Mouse (Mus musculus) liver, embryonic 14.5 days (tissue): ENCODE results near the gene Tjp2. TPM values are rescaled to one million over a fixed set of nuclear protein-coding genes. Genes with fewer than 3 reads are reported as not detected.

Experiments
- ATAC-seq: fragments of 200-750 bp; cut with Nextera tagmentation; 2 replicates; pipeline ENCODE4 v1.8.0; 2017; ENCODE audit warnings: moderate number of reproducible peaks, mild to moderate bottlenecking, moderate library complexity; ENCODE audit not compliant: insufficient read depth
- DNase-seq, 3 experiments: peaks; one replicate each; pipeline ENCODE4 v3.0.0-alpha.2; 2012 to 2013; ENCODE audit warnings: low read depth in 3 of 3, low spot score in 3 of 3
- H3K27ac ChIP-seq: fragments of 300-500 bp; sonication (generic); 2 replicates; pipeline ENCODE4 v1.5.1; 2014; ENCODE audit warnings: moderate library complexity, mild to moderate bottlenecking, control low read depth, inconsistent platforms
- H3K27me3 ChIP-seq: fragments of 300-500 bp; sonication (generic); 2 replicates; pipeline ENCODE4 v1.6.1; 2014; ENCODE audit warnings: mild to moderate bottlenecking, low read length, moderate library complexity; ENCODE audit not compliant: control insufficient read depth, insufficient read depth
- H3K36me3 ChIP-seq: fragments of 300-500 bp; sonication (generic); replicated peaks from 2 replicates; pipeline ENCODE4 v1.6.1; 2014; ENCODE audit warnings: low read depth; ENCODE audit not compliant: control insufficient read depth, insufficient read depth
- H3K4me1 ChIP-seq, 2 experiments: fragments of 200-500 bp in 1 of 2; fragments of 300-500 bp in 1 of 2; sonication (generic) in 1 of 2; replicated peaks; 2 replicates each; pipeline ENCODE4 v1.6.1; 2012 to 2014; ENCODE audit warnings: antibody characterized with exemption in 1 of 2, inconsistent platforms in 1 of 2, low read length in 1 of 2; ENCODE audit not compliant: control insufficient read depth in 2 of 2, insufficient read depth in 2 of 2
- H3K4me2 ChIP-seq: fragments of 300-500 bp; sonication (generic); 2 replicates; pipeline ENCODE4 v1.6.1; 2014; ENCODE audit warnings: low read depth, mild to moderate bottlenecking, control low read depth, moderate library complexity
- H3K4me3 ChIP-seq, 2 experiments: fragments of 200-500 bp in 1 of 2; fragments of 300-500 bp in 1 of 2; sonication (generic) in 1 of 2; 2 replicates each; pipeline ENCODE4 v1.5.1; 2012 to 2014; ENCODE audit warnings: low read depth in 2 of 2, low read length in 2 of 2, mild to moderate bottlenecking in 2 of 2, control low read depth in 1 of 2, inconsistent platforms in 1 of 2, moderate library complexity in 1 of 2; ENCODE audit not compliant: insufficient read depth in 1 of 2
- H3K9ac ChIP-seq: fragments of 300-500 bp; sonication (generic); replicated peaks from 2 replicates; pipeline ENCODE4 v1.6.1; 2014; ENCODE audit warnings: mild to moderate bottlenecking, control low read depth, moderate library complexity
- H3K9me3 ChIP-seq: fragments of 300-500 bp; sonication (generic); 2 replicates; pipeline ENCODE4 v1.6.1; 2016; ENCODE audit warnings: low read length, mixed read lengths; ENCODE audit not compliant: control insufficient read depth
- CTCF ChIP-seq: IDR thresholded peaks from 2 replicates; pipeline ENCODE4 v1.5.1; 2016; ENCODE audit warnings: antibody characterized with exemption, low read depth, control low read depth
- EP300 ChIP-seq: IDR thresholded peaks from 2 replicates; pipeline ENCODE4 v1.6.1; 2016; ENCODE audit warnings: antibody characterized with exemption, low read depth
- WGBS: fragments of 180-500 bp; shearing (Covaris S2); extraction: QIAGEN DNeasy Blood & Tissue Kit; methylation state at CpG from one replicate; pipeline ENCODE4 v1.1.7; 2014; ENCODE audit not compliant: insufficient replicate concordance; 5-methylcytosine and 5-hydroxymethylcytosine counted together
- polyA plus RNA-seq, 2 experiments: library from polyadenylated mRNA; depleted of rRNA in 1 of 2; stranded (reverse) in 1 of 2; unstranded in 1 of 2; fragments of >200 nt; fragmentation: Nextera tagmentation in 1 of 2; extraction: Ambion mirVana in 1 of 2; gene quantifications; 2 replicates each; pipeline versions ENCODE4 v1.2.1 to v1.2.3; 2012 to 2014

Tjp2 gene
- polyA plus RNA-seq, 2 experiments = 2.9 to 3.2 TPM

GRCm38 (mm10) chr19:24166516-24167091 lies 58.2 kb downstream of the Tjp2 start:
- TF ChIP-seq EP300 (no peak), CTCF (no peak)
- 2% methylated on average over 17 of the region's 17 CpGs for WGBS
- DNase-seq = peak; percentile 11 to 43 (median 18)
- H3K4me1 ChIP-seq = peaks cover 2 to 11% of the 10 kb centered on the region in 2 experiments; a peak in 3 of 4 replicates
- H3K27me3 ChIP-seq = no peaks in the 10 kb centered on the region
- peak overlapping the region; percentile 52 for H3K4me2 ChIP-seq
- peak overlapping the region in 1 of 2 experiments; percentile 41; a peak in 3 of 4 replicates for H3K4me3 ChIP-seq
- no peak overlapping the region for H3K27ac ChIP-seq
- H3K9me3 ChIP-seq = no peaks in the 10 kb centered on the region
- H3K36me3 ChIP-seq = no peaks in the 10 kb centered on the region
- no peak overlapping the region for H3K9ac ChIP-seq
- peak; percentile 55; the same call in 1 of the 2 replicates for ATAC-seq

GRCm38 (mm10) chr19:24163974-24164373 lies 60.9 kb downstream of the Tjp2 start:
- Histone ChIP-seq H3K9ac (no peak overlapping the region), H3K36me3 (no peaks in the 10 kb centered on the region), H3K4me3 (no peak overlapping the region), H3K27ac (no peak overlapping the region), H3K4me2 (no peak overlapping the region), H3K4me1 (peaks cover 2 to 11% of the 10 kb centered on the region in 2 experiments; a peak in 3 of 4 replicates), H3K9me3 (no peaks in the 10 kb centered on the region), H3K27me3 (no peaks in the 10 kb centered on the region)
- TF ChIP-seq CTCF (no peak), EP300 (no peak)
- WGBS = 20% methylated on average over 4 of the region's 4 CpGs
- no peak for DNase-seq
- ATAC-seq = no peak

- no peak for DNase-seq
- H3K27ac ChIP-seq = no peak overlapping the region
- no peaks in the 10 kb centered on the region for H3K4me1 ChIP-seq
- no peak overlapping the region for H3K4me3 ChIP-seq
- no peak overlapping the region for H3K9ac ChIP-seq
- no peaks in the 10 kb centered on the region for H3K9me3 ChIP-seq
- no peak overlapping the region for H3K4me2 ChIP-seq
- no peaks in the 10 kb centered on the region for H3K27me3 ChIP-seq
- H3K36me3 ChIP-seq = no peaks in the 10 kb centered on the region
- no peak for TF ChIP-seq CTCF
- no peak for TF ChIP-seq EP300
- WGBS = 80% methylated on average over 8 of the region's 8 CpGs
- ATAC-seq = no peak
These were observed 64.4 kb downstream of the Tjp2 start for GRCm38 (mm10) chr19:24160460-24160859.

- no peak for TF ChIP-seq CTCF
- no peak for TF ChIP-seq EP300
These were observed 65.1 kb downstream of the Tjp2 start for GRCm38 (mm10) chr19:24159751-24160150.

GRCm38 (mm10) chr19:24159334-24159733 lies 65.5 kb downstream of the Tjp2 start:
- no peak overlapping the region for H3K27ac ChIP-seq
- TF ChIP-seq EP300 (no peak), CTCF (no peak)
- no peak overlapping the region for H3K9ac ChIP-seq
- H3K36me3 ChIP-seq = no peaks in the 10 kb centered on the region
- no peaks in the 10 kb centered on the region for H3K27me3 ChIP-seq
- H3K4me2 ChIP-seq = no peak overlapping the region
- H3K4me1 ChIP-seq = peaks cover 0 to 2% of the 10 kb centered on the region in 2 experiments; a peak in 2 of 4 replicates
- WGBS = 78% methylated on average over 8 of the region's 9 CpGs
- DNase-seq (no peak), ATAC-seq (no peak)
- no peak overlapping the region for H3K4me3 ChIP-seq
- H3K9me3 ChIP-seq = no peaks in the 10 kb centered on the region

More at GRCm38 (mm10) chr19:24159751-24160150, 65.1 kb downstream of the Tjp2 start:
- Histone ChIP-seq H3K4me2 (no peak overlapping the region), H3K9ac (no peak overlapping the region), H3K4me3 (no peak overlapping the region), H3K9me3 (no peaks in the 10 kb centered on the region), H3K4me1 (peaks cover 0 to 2% of the 10 kb centered on the region in 2 experiments; a peak in 2 of 4 replicates), H3K36me3 (no peaks in the 10 kb centered on the region), H3K27me3 (no peaks in the 10 kb centered on the region), H3K27ac (no peak overlapping the region)
- DNase-seq (no peak), ATAC-seq (no peak)
- WGBS = 54% methylated on average over 9 of the region's 9 CpGs
